Mouse (Mus musculus) erythroblast, adult 5-6 weeks (primary cell): ENCODE measurements around the gene Fbxl17. TPM values are rescaled to one million over a fixed set of nuclear protein-coding genes. Genes with fewer than 3 reads are reported as not detected.

Source experiments
- ATAC-seq: replicated peaks from 2 replicates; pipeline ENCODE4 v1.8.0; 2016; ENCODE audit warnings: moderate number of reproducible peaks, mild to moderate bottlenecking, moderate TSS enrichment, inconsistent platforms; ENCODE audit not compliant: poor library complexity, low FRiP score, severe bottlenecking
- total RNA-seq, 2 experiments: library from RNA; stranded (forward) in 1 of 2; stranded (reverse) in 1 of 2; fragments of 150-400 nt in 1 of 2; fragments of 200-764, 138-1000 nt in 1 of 2; gene quantifications; 2 replicates each; pipeline versions ENCODE4 v1.2.3 to v1.2.4; 2015 to 2017; ENCODE audit warnings: low replicate concordance in 2 of 2

Gene Fbxl17
- total RNA-seq, 2 experiments from 2014 or later: 0.85 to 2.7 TPM

DNA sequence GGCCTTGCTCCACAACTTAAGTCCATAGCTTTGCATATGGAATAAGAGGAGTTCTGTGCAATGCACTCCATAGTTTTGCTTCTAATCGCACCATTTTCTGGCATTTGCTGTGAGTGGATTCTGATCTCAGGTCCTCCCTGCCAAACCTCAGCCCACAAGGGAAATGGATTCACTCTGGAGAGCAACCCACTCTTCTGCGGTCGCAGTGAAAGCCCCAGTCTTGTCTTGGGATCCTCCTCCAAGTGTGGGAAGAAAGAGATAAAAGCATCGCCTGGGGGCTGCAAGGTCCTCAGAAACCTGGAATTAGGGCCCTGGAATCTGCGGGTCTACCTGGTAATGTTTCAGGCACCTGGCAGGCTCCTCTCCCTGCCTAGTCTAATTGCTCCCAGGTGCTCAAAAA is 466.7 kb downstream of the Fbxl17 start:
- ATAC-seq: no peak

DNA sequence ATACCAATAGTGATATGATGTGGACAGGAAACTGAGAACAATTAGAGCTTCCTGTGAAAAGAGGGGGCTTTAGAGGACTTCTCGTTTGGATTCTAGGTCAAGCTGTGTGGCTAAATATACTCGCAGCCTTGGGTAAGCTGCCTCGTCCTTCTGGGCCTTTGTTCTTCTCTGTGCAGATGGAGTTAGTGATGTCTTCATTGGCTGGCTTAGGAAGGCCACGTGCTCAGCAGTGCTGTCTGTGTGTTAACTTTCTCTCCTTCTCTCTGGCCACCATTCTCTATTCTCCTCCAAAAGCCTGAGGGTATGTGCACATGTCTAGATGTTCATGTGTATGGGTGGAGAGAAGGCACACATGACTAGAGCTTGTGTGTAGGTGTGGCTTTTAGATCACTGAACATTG is 470.7 kb downstream of the Fbxl17 start:
- ATAC-seq: no peak

DNA sequence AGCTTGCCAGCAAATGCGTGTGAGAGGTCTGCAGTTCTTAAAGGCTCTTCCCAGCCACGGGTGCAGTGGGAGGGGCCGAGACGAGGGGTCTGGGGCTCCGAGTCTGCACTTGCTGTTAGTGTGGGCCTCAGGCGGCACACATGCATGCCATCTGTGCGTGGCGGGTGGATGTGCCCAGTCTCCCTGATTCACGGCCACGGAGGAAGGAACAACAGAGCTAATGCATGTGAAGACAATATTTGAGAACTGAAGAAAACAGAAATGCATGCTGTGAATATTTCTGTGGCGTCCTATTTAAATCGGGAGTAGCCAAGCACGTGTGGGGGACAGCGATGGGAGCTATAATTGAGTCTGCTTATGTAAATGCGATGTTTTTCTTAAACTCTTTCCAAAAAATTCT is 474.6 kb downstream of the Fbxl17 start:
- ATAC-seq: no peak

DNA sequence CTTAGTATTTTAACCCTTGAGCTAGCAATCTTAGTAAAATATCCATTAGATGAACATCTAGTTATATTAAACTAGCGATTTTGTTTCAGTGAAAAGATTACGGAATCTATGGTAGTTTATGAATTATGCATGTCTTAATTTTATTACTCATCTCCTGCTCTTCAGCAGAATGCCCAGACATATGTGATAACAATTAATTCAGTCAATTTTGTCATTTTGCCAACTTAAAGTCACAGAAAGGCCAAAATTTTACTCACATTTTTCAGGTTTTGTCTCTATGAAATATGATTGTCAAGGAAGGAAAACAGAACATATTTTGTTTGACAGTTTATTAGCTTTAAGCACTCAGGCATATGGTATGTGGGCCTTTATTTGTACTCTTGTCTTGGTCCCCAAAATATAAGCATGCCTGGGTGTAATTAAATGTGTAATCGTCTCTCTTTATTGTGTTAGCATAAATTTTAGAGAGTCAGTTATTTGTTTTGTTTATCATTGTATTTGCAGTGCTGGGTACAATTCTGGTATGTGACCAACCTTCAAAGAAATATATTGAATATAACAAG is 482.1 kb downstream of the Fbxl17 start:
- no peak for ATAC-seq

DNA sequence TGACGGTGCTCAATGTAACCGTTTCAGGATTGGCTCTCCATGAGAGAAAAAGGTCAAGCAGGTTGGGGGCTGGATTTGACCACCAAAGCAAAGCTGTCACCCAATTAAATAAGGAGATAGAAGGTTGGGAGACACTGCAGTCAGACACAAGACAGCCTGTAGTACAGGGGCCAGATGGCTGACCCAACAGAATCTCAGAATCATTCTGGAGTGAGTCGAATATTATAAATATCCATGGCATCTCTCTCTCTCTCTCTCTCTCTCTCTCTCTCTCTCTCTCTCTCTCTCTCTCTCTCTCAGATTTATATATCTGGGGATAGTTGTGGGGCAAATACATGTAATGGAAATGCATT is 487.3 kb downstream of the Fbxl17 start:
- no peak for ATAC-seq

DNA sequence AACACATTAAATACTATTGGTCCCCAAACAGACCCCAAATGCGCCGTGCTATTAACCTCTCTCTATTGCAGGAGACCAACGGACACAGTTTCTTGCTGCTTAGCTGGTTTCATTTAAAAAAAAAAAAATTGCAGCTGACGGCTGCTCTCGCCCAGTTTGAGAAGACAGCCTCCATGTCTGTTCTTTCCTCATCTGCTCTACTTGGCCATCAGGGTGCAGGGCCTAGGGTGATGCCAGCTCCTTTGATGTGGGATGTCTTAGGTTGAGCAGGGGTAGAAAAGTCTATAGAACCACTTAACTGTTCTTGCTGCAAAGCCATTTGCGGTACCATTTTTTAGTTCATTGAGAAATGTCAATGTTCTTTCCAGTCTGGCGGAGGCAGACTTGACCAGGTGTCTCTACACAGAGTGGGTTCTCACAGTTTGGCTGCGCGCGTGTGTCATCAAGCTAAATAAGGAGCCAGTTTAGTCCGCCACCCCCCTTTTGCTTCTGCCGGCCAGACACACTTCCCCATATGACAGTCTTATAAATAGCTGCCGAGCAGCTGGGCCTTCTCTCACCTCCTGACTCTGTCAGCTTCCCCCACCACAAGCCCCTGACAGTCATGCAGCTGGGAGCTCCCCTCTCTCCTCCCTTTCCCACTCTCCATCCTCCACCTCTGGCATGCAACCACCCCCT is 487.8 kb downstream of the Fbxl17 start:
- ATAC-seq: no peak

DNA sequence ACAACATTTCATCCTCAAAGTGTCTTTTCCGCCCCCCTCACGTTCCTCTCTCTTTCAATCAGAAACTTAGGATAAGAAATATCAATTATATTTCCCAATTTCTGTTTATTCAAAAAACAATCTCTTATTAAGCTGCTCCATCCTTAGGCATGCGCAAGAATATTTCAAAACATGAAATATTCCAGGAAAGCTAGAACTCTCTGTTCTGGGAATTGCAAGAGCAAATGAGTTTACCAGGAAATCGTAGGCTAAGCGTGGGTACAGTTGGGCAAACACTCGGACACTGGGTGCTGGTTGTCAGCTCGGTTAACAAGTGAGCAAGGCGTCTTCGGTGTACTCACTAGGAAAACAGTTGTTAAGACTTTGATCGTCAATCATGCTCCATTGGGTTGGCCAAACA is 489.0 kb downstream of the Fbxl17 start:
- no peak for ATAC-seq

DNA sequence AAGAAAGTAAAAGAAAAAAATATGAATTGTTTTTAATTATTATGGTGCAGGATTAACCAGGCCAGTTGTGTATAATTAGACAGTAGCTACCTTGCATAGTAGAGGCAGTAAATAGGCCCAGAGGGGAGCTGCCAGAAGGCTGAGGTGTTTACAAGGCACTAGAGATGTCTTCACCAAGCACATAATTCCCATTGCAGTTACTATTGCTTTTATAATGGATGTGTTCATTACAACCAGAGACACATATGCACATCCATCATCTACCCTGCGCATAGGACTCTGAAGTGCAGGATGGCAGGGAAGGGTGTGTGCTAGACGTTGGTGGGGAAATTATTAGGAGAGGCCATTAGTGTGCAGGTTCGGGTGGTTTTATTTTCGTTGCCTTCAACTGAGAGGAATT is 491.0 kb downstream of the Fbxl17 start:
- no peak for ATAC-seq

DNA sequence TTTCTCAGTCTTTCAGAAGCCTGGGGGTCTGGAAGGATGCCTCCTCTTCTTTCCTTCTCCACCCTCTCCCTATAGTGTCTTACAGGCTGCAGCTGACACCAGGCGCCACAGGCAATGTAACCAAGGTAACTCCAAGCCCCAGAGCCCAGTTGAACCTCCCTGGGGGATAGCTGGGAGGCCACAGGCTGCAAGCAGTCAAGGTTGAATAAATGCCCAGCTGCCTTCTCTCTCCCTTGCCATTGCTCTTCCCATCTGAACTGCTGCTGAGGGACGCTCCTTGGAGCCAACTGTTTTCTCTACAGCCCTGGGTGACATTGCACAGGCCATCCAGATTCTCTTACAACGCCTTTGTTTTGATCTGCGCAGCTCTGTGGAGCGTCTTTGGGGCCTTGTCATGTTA is 491.5 kb downstream of the Fbxl17 start:
- ATAC-seq: no peak

DNA sequence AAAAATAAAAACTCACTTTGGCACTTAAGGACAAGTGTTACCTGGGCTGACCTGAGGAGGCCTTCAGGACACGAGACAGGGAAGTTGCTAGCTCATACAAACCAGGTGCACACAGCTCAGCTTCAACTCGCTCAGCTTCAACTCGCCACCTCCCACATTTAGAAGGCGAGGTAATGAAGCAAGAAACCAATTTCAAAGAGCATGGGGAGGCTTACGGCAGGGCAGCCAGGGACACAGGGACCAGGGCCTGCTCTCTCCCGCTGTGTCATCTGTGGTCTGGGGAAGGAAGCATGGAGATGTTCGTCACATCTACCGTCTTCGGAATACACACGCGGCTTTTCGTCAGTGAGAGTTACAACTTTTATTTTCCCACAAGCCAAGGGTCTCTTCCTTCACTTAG is 491.9 kb downstream of the Fbxl17 start:
- no peak for ATAC-seq
